Mouse (Mus musculus) spleen, adult 2 months (tissue): ENCODE data around the gene Tut1. TPM values are rescaled to one million over a fixed set of nuclear protein-coding genes. Genes with fewer than 3 reads are reported as not detected.

ENCODE experiments used
- DNase-seq, 2 experiments: peaks; one replicate each; pipeline versions ENCODE4 v3.0.0 to v3.0.0-alpha.2; 2012 to 2021; ENCODE audit warnings: low spot score in 2 of 2, low read depth in 1 of 2
- H3K27ac ChIP-seq: fragments of 200-500 bp; 2 replicates; pipeline ENCODE4 v1.5.1; 2012; ENCODE audit warnings: low read length, inconsistent platforms; ENCODE audit not compliant: insufficient read depth
- H3K27me3 ChIP-seq: fragments of 200-500 bp; 2 replicates; pipeline ENCODE4 v1.6.1; 2012; ENCODE audit warnings: mild to moderate bottlenecking, moderate library complexity, low read length, inconsistent platforms; ENCODE audit not compliant: control insufficient read depth, insufficient read depth
- H3K36me3 ChIP-seq: fragments of 200-500 bp; 2 replicates; pipeline ENCODE4 v1.6.1; 2012; ENCODE audit warnings: mild to moderate bottlenecking, low read length, inconsistent platforms; ENCODE audit not compliant: control insufficient read depth, insufficient read depth
- H3K4me1 ChIP-seq: fragments of 200-500 bp; 2 replicates; pipeline ENCODE4 v1.6.1; 2011; ENCODE audit warnings: inconsistent platforms; ENCODE audit not compliant: control insufficient read depth, insufficient read depth, insufficient read length
- H3K4me3 ChIP-seq: fragments of 200-500 bp; 2 replicates; pipeline ENCODE4 v1.5.1; 2011; ENCODE audit warnings: mild to moderate bottlenecking, inconsistent platforms; ENCODE audit not compliant: insufficient read depth, insufficient read length; ENCODE audit errors: extremely low read depth
- CTCF ChIP-seq: fragments of 200-500 bp; IDR thresholded peaks from 2 replicates; pipeline ENCODE4 v1.5.1; 2011; ENCODE audit warnings: mild to moderate bottlenecking, inconsistent platforms; ENCODE audit not compliant: insufficient read depth, insufficient read length, insufficient replicate concordance; ENCODE audit errors: extremely low read depth
- POLR2A ChIP-seq: fragments of 200-500 bp; IDR thresholded peaks from 2 replicates; pipeline ENCODE4 v1.6.1; 2011; ENCODE audit warnings: low read depth, low read length, inconsistent platforms
- WGBS: fragments of 180-500 bp; shearing (Covaris S2); methylation state at CpG from one replicate; pipeline ENCODE4 v1.1.7; 2018; 5-methylcytosine and 5-hydroxymethylcytosine counted together
- polyA plus RNA-seq: library from polyadenylated mRNA; depleted of rRNA; stranded (reverse); fragments of >200 nt; gene quantifications from 2 replicates; pipeline ENCODE4 v1.2.3, GENCODE M21; 2012

Tut1 gene
- polyA plus RNA-seq, 1 experiment, result 18.3 TPM

DNA sequence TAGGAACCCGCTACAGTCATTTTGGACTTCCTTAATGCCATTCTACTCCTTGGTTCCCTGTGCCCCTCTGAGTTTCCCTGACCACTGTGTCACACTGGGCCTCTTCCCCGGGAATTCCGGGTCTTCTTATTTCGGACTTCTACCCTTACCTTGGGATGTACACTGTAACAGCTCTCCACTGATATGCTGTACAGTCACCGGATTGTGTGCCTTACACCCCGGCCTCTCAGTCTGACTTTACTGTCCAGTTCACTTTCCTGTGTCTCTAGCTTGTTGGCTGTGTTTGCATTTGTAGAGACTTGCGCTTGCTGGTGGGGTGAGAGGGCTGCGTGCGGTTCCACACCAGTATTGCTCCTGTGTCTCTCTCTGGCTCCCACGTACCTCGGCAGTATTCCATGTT lies 23.5 kb upstream of the Tut1 start:
- peaks cover 17% of the 10 kb centered on the region for H3K36me3 ChIP-seq
- 14% methylated on average over 11 of the region's 11 CpGs for WGBS

DNA sequence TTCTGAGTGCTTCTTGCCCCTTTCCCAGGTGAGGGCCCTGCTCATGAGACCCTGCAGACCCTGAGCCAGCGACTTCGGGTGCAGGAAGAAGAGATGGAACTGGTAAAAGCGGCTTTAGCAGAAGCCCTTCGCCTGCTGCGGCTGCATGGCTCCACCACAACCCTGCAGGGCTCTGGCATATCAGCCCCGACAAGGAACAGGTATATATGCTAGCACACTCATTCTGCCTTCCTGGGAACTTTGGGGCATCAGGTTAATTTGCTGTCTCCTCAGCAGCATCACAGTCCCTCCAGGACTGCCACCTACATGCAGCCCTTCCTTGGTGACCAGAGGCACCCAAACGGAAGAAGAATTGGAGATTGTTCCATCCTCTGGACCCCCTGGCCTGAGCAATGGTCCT lies 22.9 kb upstream of the Tut1 start:
- WGBS, result 86% methylated on average over 7 of the region's 7 CpGs
- H3K4me3 ChIP-seq, result no peak overlapping the region; the same call in 1 of the 2 replicates
- H3K36me3 ChIP-seq, result peaks cover 22% of the 10 kb centered on the region
- DNase-seq, result no peak
- no peaks in the 10 kb centered on the region for H3K27me3 ChIP-seq
- H3K27ac ChIP-seq, result no peak overlapping the region
- no peak for TF ChIP-seq POLR2A
- TF ChIP-seq CTCF, result no peak
- H3K4me1 ChIP-seq, result peaks cover 17% of the 10 kb centered on the region

More for the DNA sequence above, 23.5 kb upstream of the Tut1 start:
- Histone ChIP-seq H3K27ac (peak overlapping the region; percentile 89), H3K4me1 (peaks cover 17% of the 10 kb centered on the region), H3K27me3 (no peaks in the 10 kb centered on the region), H3K4me3 (peak overlapping the region; percentile 79)
- TF ChIP-seq POLR2A, result no peak
- no peak for TF ChIP-seq CTCF
- DNase-seq, result no peak

DNA sequence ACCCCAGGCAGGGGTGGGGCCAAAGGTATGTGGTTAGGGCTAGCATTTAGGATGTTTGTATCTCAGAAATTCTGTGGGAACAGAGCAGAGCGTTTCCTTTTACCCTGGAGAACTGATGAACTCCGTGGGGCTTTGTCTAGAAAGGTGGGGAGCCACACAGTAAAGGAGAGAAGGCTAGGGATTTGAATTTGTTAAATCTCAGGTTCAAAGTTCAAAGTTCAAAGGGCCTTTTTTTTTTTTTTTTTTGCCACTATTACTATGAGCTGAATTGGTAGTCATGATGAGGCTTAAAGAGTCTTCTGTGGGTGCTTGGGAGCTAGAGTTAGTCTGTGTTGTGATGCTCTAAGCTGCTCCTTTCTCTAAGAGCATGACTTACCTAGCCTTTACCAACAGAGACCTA lies 16.9 kb upstream of the Tut1 start:
- Histone ChIP-seq H3K27me3 (no peaks in the 10 kb centered on the region), H3K27ac (no peak overlapping the region), H3K36me3 (peaks cover 24% of the 10 kb centered on the region), H3K4me1 (peaks cover 7% of the 10 kb centered on the region; the same call in 1 of the 2 replicates), H3K4me3 (no peak overlapping the region)
- TF ChIP-seq POLR2A, result no peak
- TF ChIP-seq CTCF, result no peak
- no peak for DNase-seq
- 95% methylated on average over 2 of the region's 2 CpGs for WGBS

DNA sequence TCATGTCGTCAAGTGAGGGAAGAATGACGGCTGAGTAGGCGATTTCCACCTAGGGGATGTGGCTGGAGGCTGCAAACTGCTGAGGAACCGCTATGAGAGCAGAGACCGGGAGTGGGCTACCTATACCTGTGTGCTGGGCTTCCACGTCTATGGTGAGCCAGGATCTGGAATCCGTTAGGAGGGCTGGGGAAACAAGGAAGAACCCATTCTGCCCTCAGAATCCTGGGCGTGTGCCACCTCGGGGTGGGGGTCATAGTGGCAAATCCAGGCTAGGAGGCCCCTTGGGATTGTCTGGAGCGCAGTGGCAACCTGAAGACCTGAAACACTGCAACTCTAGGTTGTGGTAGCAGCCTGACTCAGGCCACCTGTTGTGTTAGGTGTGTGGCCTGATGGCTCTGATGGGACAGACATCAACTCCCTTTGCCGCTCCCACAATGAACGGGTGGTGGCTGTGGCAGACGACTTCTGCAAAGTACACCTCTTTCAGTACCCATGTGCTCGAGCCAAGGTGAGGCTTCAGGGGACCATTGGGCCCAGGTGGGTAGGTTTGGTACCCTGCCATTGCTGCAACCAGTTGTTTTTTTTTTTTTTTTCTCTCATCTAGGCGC lies 13.0 kb upstream of the Tut1 start:
- Histone ChIP-seq H3K36me3 (peaks cover 30% of the 10 kb centered on the region), H3K4me3 (no peak overlapping the region), H3K4me1 (peaks cover 17% of the 10 kb centered on the region), H3K27ac (no peak overlapping the region), H3K27me3 (no peaks in the 10 kb centered on the region)
- WGBS, result 88% methylated on average over 15 of the region's 15 CpGs
- TF ChIP-seq POLR2A, result no peak
- no peak for DNase-seq

DNA sequence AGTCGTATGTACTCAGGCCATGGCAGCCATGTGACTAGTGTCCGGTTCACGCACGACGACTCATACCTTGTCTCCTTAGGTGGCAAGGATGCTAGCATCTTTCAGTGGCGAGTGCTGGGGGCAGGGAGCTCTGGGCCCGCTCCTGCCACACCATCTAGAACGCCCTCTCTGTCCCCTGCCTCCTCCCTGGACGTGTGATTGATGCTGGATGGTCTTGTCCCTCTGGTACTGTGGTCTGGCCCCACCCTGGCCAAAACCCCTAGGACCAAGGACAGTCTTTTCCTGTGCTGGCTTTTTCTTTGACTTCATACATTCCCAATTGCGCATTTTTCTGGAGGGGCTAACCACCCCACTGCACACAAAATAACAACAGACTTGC lies 12.5 kb upstream of the Tut1 start:
- Histone ChIP-seq H3K4me3 (peak overlapping the region; percentile 36; the same call in 1 of the 2 replicates), H3K4me1 (peaks cover 17% of the 10 kb centered on the region), H3K36me3 (peaks cover 31% of the 10 kb centered on the region), H3K27me3 (no peaks in the 10 kb centered on the region), H3K27ac (peak overlapping the region; percentile 65)
- DNase-seq, result no peak
- 59% methylated on average over 10 of the region's 10 CpGs for WGBS
- TF ChIP-seq POLR2A (no peak), CTCF (no peak)

DNA sequence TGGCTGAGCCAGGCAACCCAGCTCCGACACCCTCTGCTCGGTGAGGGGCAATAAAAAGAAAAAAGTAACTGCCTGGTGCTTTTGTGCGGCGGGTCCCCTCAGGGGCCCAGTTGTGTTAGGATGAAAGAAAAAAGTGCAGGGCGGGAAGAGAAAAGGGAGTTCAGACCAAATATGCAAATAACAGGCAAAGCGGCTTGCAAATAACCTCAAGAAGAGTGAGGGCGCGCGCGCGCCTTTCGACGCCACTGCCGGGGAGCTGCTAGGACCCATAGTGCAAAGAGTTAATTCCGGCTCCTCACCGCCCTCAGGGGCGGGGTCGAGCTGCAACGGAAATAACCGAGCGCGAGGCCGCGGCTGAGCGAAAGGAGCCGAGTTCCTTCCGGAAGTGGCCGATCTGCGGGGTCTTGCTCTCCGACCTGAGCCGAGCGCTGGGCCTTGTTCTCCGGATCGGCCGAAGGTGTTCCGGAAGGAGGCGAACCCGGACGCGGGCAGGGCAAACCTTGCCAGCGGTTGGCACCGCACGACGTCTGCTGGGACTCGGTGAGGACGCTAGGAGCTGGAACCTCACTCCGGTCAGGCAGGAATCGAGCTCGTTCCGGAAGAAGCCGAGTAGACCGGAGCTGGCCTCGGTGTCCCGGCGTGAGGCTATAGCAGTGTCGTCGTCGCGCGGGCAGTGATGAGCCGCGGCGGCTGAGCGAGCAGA lies 12.0 kb upstream of the Tut1 start, which contains the start of gene Mta2:
Mta2 (plus strand) TSS at position 361 of the 703 bp plus-strand sequence.
- Histone ChIP-seq H3K36me3 (peaks cover 30% of the 10 kb centered on the region), H3K4me1 (peaks cover 17% of the 10 kb centered on the region)
- TF ChIP-seq CTCF (no peak), POLR2A (peak; percentile 89)

DNA sequence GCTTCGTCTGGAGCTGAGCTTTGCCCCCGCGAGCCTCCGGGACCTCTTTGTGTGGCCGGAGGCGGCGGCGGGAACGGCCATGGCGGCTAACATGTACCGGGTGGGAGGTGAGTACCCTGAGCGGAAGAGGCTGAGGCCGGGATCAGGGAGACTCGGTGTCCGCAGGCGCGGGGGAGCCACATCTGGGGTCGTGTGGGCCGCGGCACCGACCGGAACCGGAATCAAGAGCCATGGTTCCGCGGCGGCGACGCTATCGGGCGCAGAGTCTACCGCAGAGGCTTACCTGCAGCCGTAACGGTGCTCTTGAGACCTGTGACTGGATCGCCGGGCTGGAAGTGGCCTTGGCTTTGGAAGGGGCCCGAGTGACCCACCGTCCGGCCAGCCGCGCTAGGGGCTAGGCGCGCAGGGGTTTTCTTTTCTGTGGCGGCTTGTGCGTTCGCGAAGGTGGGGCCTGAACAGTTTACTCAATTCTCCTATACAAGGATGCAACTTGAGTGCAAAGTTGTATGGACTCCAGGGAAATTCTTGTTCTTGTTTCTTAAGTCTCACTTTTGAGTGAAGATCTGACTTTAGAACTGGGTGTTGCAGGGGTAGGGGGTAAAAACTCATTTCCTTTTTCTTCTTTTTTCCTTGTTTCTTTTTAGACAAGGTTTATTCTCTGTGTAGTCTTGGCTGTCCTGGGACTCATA lies 11.2 kb upstream of the Tut1 start:
- peak; percentile 20; the same call in 1 of the 2 replicates for TF ChIP-seq POLR2A
- TF ChIP-seq CTCF, result no peak
- Histone ChIP-seq H3K4me1 (peaks cover 17% of the 10 kb centered on the region), H3K36me3 (peaks cover 32% of the 10 kb centered on the region), H3K27ac (peak overlapping the region; percentile 99), H3K4me3 (peak overlapping the region; percentile 93), H3K27me3 (no peaks in the 10 kb centered on the region)
- under 1% methylated on average over 46 of the region's 46 CpGs for WGBS
- DNase-seq, result peak in 1 of 2 experiments; percentile 54

More for the DNA sequence above, 12.0 kb upstream of the Tut1 start, which contains the start of gene Mta2:
- peak; percentile 95 to 97 for DNase-seq
- peak within 1 kb of the TSS; percentile 93 for H3K4me3 ChIP-seq
- no peaks in the 10 kb centered on the region for H3K27me3 ChIP-seq
- WGBS, result under 1% methylated on average over 64 of the region's 64 CpGs
- peak within 1 kb of the TSS; percentile 99 for H3K27ac ChIP-seq
